Mouse (Mus musculus) embryonic fibroblast, embryonic 13.5 days (primary cell): ENCODE data around the gene Prf1.

Source experiments
- CTCF ChIP-seq: IDR thresholded peaks from 2 replicates; pipeline ENCODE4 v1.5.1; 2011; ENCODE audit warnings: mild to moderate bottlenecking, control low read depth, low read length, moderate library complexity, borderline replicate concordance; ENCODE audit not compliant: insufficient read depth
- POLR2A ChIP-seq: IDR thresholded peaks from 2 replicates; pipeline ENCODE4 v1.6.1; 2011; ENCODE audit warnings: low read depth, mild to moderate bottlenecking, control low read depth, low read length, moderate library complexity

- no peak for TF ChIP-seq POLR2A
- no peak for TF ChIP-seq CTCF
Measured at GRCm38 (mm10) chr10:61258131-61258530, 39.5 kb upstream of the Prf1 start.
